Mouse (Mus musculus) brain, adult 2 months (tissue): Measurements from ENCODE around the gene Vstm2a.

Experiments used
- DNase-seq: peaks from one replicate; pipeline ENCODE4 v3.0.0; 2011; ENCODE audit warnings: low read depth, low spot score

The Vstm2a gene

GRCm38 (mm10) chr11:16439548-16440251 lies 182.2 kb downstream of the Vstm2a start:
- no peak for DNase-seq
